Mouse (Mus musculus) forebrain, postnatal 0 days (tissue): ENCODE results near the gene Slf2. TPM values are rescaled to one million over a fixed set of nuclear protein-coding genes. Genes with fewer than 3 reads are reported as not detected.

Experiments
- ATAC-seq: fragments of 200-750 bp; cut with Nextera tagmentation; 2 replicates; pipeline ENCODE4 v1.8.0; 2017; ENCODE audit warnings: mild to moderate bottlenecking, moderate library complexity
- DNase-seq: peaks from one replicate; pipeline ENCODE4 v3.0.0-alpha.2; 2015
- H3K27ac ChIP-seq: fragments of 300-500 bp; sonication (generic); 2 replicates; pipeline ENCODE4 v1.5.1; 2014; ENCODE audit warnings: low read depth, mild to moderate bottlenecking, antibody characterized with exemption, low read length, moderate library complexity, mixed read lengths
- H3K27me3 ChIP-seq: fragments of 300-500 bp; sonication (generic); 2 replicates; pipeline ENCODE4 v1.6.1; 2014; ENCODE audit warnings: mild to moderate bottlenecking, low read length, mixed read lengths; ENCODE audit not compliant: insufficient read depth
- H3K36me3 ChIP-seq: fragments of 300-500 bp; sonication (generic); 2 replicates; pipeline ENCODE4 v1.6.1; 2014; ENCODE audit warnings: mild to moderate bottlenecking, moderate library complexity; ENCODE audit not compliant: insufficient read depth
- H3K4me1 ChIP-seq: fragments of 300-500 bp; sonication (generic); 2 replicates; pipeline ENCODE4 v1.6.1; 2014; ENCODE audit warnings: antibody characterized with exemption; ENCODE audit not compliant: insufficient read depth
- H3K4me2 ChIP-seq: fragments of 300-500 bp; sonication (generic); 2 replicates; pipeline ENCODE4 v1.6.1; 2014; ENCODE audit warnings: low read depth, mild to moderate bottlenecking, moderate library complexity
- H3K4me3 ChIP-seq: fragments of 300-500 bp; sonication (generic); 2 replicates; pipeline ENCODE4 v1.5.1; 2014; ENCODE audit warnings: low read depth, low read length, mixed read lengths
- H3K9ac ChIP-seq: fragments of 300-500 bp; sonication (generic); 2 replicates; pipeline ENCODE4 v1.6.1; 2014; ENCODE audit warnings: mild to moderate bottlenecking
- H3K9me3 ChIP-seq: fragments of 300-500 bp; sonication (generic); 2 replicates; pipeline ENCODE4 v1.6.1; 2016; ENCODE audit warnings: low read length
- CTCF ChIP-seq: sonication (generic); IDR thresholded peaks from 2 replicates; pipeline ENCODE4 v1.5.1; 2016; ENCODE audit warnings: antibody characterized with exemption, control low read depth, low read depth
- WGBS: fragments of 180-500 bp; shearing (Covaris S2); extraction: QIAGEN DNeasy Blood & Tissue Kit; methylation state at CpG from one replicate; pipeline ENCODE4 v1.1.7; 2014; 5-methylcytosine and 5-hydroxymethylcytosine counted together
- polyA plus RNA-seq: library from polyadenylated mRNA; unstranded; fragments of >200 nt; fragmentation: Nextera tagmentation; extraction: Ambion mirVana; gene quantifications from 2 replicates; pipeline ENCODE4 v1.2.1, GENCODE M21; 2015
- total RNA-seq: library from RNA; depleted of rRNA; stranded (reverse); fragments of >200 nt; gene quantifications from 2 replicates; pipeline ENCODE4 v1.2.3, GENCODE M21; 2014

Gene Slf2
- total and polyA plus RNA-seq, 2 experiments from 2014 or later, result 16.1 to 50.0 TPM

DNA sequence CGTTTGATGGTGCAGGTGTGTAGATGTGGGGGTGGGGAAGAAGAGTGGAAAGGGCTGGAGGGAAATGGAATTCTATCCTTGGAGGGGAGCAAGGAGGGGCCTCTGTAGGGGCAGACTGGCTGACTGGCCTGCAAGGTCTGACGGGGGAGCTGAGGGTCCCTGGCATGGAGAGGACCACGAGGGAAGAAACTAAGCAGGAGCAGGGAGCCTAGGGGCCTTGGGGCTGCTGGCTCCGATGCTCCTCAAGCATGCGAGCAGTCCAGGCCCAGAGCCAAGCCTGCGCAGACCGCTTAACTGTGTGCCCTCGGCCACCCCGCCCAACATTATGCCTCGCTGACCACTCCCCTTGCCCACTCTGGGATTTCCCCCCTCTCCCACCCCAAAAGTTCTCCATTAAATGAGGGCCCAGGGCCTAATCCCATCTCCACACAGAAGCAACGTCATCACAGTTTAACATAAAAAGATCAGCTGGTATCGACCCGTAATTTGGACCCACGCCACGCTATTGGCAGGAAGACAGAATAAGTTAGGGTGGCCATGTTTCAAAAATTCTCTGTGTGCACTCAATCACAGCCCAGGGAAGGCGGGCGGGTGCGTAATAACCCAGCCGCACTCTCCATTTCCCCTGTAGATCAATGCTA, 37.6 kb upstream of the Slf2 start:
- H3K27ac ChIP-seq, result no peak overlapping the region
- H3K4me2 ChIP-seq, result peak overlapping the region; percentile 13; the same call in 1 of the 2 replicates
- H3K4me3 ChIP-seq, result no peak overlapping the region
- H3K4me1 ChIP-seq, result no peaks in the 10 kb centered on the region
- TF ChIP-seq CTCF, result no peak
- H3K27me3 ChIP-seq, result peaks cover 20% of the 10 kb centered on the region
- DNase-seq (peak; percentile 70), ATAC-seq (0 out of 2 replicates have a peak, but pooled peaks have one; percentile 42)
- no peaks in the 10 kb centered on the region for H3K9me3 ChIP-seq
- no peaks in the 10 kb centered on the region for H3K36me3 ChIP-seq
- 31% methylated on average over 19 of the region's 19 CpGs for WGBS
- H3K9ac ChIP-seq, result no peak overlapping the region

DNA sequence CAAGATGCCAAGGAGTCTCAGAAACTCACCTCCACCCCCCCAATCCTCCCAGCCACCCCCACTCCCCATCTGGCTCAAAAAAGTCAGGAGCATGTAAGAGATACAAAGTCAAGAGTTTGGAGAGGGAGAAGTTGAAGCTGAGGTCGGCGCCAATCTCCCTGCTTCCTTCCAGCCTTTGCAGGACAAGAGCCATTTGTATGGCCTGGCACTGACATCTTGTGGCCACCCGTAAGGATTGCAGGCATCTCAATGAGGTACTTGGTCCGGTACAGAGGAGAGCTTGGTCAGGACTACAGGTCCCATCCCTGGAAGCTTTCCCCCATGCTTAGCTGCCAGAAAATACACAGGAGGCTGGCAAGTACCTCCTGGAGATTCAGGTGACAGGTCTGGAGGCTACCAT, 35.7 kb upstream of the Slf2 start:
- Histone ChIP-seq H3K27ac (no peak overlapping the region), H3K4me2 (no peak overlapping the region), H3K36me3 (no peaks in the 10 kb centered on the region), H3K4me3 (no peak overlapping the region), H3K4me1 (peaks cover under 1% of the 10 kb centered on the region; the same call in 1 of the 2 replicates), H3K9ac (no peak overlapping the region), H3K9me3 (no peaks in the 10 kb centered on the region), H3K27me3 (peaks cover 13% of the 10 kb centered on the region)
- DNase-seq (peak; percentile 80), ATAC-seq (peak; percentile 74)
- 1% methylated on average over 4 of the region's 4 CpGs for WGBS
- peak; percentile 98 for TF ChIP-seq CTCF

DNA sequence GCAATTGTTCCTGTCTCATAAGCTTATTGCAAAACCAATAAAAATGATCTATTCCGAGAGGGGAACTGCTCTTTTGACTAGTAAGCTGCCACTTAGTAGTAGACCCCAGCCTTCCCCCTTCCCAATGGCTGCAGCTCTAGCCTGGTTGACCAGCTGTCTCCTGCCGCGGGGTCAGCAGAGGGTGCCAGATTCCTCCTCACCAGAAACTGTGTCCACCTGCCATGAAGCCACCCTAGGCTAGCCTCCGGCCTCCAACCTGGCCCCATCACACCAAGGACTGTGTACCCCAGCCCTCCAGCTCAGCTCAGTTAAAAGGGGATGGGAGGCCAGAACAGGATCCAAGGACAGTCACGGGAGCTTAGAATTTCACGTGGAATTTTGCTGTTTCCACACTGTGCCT, 34.5 kb upstream of the Slf2 start:
- ATAC-seq (no peak), DNase-seq (no peak)
- H3K9ac ChIP-seq, result no peak overlapping the region
- H3K9me3 ChIP-seq, result no peaks in the 10 kb centered on the region
- WGBS, result 73% methylated on average over 6 of the region's 6 CpGs
- H3K27ac ChIP-seq, result no peak overlapping the region
- H3K4me1 ChIP-seq, result peaks cover 6% of the 10 kb centered on the region
- no peak overlapping the region for H3K4me3 ChIP-seq
- H3K36me3 ChIP-seq, result no peaks in the 10 kb centered on the region
- H3K4me2 ChIP-seq, result no peak overlapping the region
- peaks cover 6% of the 10 kb centered on the region; the same call in 1 of the 2 replicates for H3K27me3 ChIP-seq
- no peak for TF ChIP-seq CTCF

DNA sequence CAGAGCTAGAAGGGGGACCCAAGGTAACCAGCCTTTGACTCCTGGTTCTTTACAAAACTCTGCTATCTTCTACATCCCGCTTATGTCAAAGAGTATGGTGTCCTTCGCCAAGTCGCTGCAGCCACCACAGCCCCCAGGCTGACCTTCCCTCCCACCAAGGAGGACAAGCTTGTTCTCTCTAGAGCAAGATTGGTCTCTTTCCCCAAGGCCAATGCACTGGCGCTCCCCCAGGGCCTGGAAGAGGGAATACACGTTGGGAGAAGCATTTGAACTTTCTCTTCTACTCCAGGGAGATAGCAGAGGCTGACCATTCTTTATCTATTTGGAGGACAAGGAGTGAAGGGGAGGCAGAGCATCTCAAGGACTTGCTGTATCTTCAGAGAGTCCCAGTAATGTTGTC, 33.4 kb upstream of the Slf2 start:
- no peaks in the 10 kb centered on the region for H3K9me3 ChIP-seq
- 77% methylated on average over 5 of the region's 5 CpGs for WGBS
- TF ChIP-seq CTCF, result no peak
- no peaks in the 10 kb centered on the region for H3K36me3 ChIP-seq
- H3K27ac ChIP-seq, result no peak overlapping the region
- H3K4me2 ChIP-seq, result no peak overlapping the region
- no peaks in the 10 kb centered on the region; the same call in 1 of the 2 replicates for H3K27me3 ChIP-seq
- DNase-seq (no peak), ATAC-seq (no peak)
- peaks cover 6% of the 10 kb centered on the region for H3K4me1 ChIP-seq
- H3K9ac ChIP-seq, result no peak overlapping the region
- no peak overlapping the region for H3K4me3 ChIP-seq

DNA sequence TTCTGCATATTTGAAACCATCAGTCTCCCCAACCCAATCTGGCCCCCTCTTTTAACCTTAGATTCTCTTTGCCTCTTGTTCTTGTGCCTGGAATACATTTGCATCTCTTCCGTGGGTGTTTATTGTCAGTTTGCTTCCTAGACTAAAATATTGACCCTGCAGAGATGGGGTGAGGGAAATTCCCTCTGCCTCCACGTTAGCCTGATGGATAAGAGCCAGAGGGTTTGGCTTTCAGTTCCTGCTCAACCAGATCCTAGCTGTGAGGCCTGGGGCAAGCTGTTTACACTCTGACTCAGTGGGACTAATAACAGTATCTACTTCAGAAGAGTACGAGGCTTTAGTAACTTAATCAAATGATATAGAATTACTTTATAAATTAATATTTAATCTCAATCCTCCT, 32.3 kb upstream of the Slf2 start:
- no peak for DNase-seq
- H3K4me3 ChIP-seq, result no peak overlapping the region
- H3K9me3 ChIP-seq, result no peaks in the 10 kb centered on the region
- no peaks in the 10 kb centered on the region for H3K27me3 ChIP-seq
- no peak for ATAC-seq
- no peak overlapping the region for H3K27ac ChIP-seq
- no peaks in the 10 kb centered on the region for H3K36me3 ChIP-seq
- H3K4me1 ChIP-seq, result peaks cover 6% of the 10 kb centered on the region
- WGBS, result 40% methylated on average over 3 of the region's 3 CpGs
- TF ChIP-seq CTCF, result no peak
- H3K4me2 ChIP-seq, result no peak overlapping the region
- H3K9ac ChIP-seq, result no peak overlapping the region

DNA sequence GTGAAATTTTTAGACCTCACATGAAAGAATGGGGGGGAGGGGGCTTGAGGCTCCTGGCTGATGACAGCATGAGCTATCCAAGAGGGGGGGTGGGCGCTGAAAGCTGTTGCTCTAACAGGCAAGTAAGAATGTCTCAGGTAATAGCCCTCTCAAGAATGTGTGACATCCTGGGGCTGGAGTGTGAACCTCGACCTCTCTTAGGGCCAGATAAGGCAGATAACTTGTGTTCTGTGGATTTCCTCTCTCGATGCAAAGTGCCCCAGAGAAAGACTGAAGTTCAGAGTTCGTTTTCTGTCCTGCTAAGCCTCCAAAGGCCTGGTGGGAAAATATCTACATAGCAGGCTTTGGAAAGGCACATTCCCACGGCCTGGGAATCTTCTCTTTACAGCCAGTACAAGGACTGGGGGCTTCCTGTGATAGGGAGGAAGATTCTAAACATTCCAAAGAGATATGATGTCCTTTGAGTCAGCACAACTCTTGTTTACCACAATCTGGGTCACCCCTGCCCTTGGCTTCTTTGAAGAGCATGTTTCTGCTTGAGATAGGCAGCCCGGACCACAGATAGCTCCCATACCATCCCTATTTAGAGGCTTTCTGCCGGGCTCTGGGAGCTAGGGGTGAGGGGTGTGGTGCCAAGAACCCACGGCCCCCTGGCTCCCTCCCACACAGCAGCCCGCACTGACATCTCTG, 31.7 kb upstream of the Slf2 start:
- WGBS, result 44% methylated on average over 9 of the region's 9 CpGs
- DNase-seq, result no peak
- TF ChIP-seq CTCF, result no peak
- no peak overlapping the region for H3K4me3 ChIP-seq
- no peak overlapping the region for H3K9ac ChIP-seq
- ATAC-seq, result no peak
- no peaks in the 10 kb centered on the region for H3K36me3 ChIP-seq
- no peak overlapping the region for H3K4me2 ChIP-seq
- H3K9me3 ChIP-seq, result no peaks in the 10 kb centered on the region
- no peaks in the 10 kb centered on the region for H3K27me3 ChIP-seq
- H3K27ac ChIP-seq, result no peak overlapping the region
- H3K4me1 ChIP-seq, result peaks cover 6% of the 10 kb centered on the region
